Mouse (Mus musculus): Measurements from ENCODE around the gene Syde2.

Gene Syde2

GRCm38 (mm10) chr3:146053873-146054272 lies 66.2 kb downstream of the Syde2 start:
- DNase-seq (ENCODE audit: low spot score): no peak

GRCm38 (mm10) chr3:146057131-146057530 lies 69.5 kb downstream of the Syde2 start:
- DNase-seq (ENCODE audit: low spot score): no peak

GRCm38 (mm10) chr3:146058263-146058662 lies 70.6 kb downstream of the Syde2 start:
- DNase-seq (ENCODE audit: low spot score): peak; percentile 29

GRCm38 (mm10) chr3:146059356-146059926 lies 71.8 kb downstream of the Syde2 start:
- no peak for DNase-seq (ENCODE audit: low spot score)

GRCm38 (mm10) chr3:146063146-146063545 lies 75.5 kb downstream of the Syde2 start:
- DNase-seq (ENCODE audit: low spot score): peak; percentile 74

- DNase-seq (ENCODE audit: low spot score): no peak
Observed at GRCm38 (mm10) chr3:146069276-146069675, 81.6 kb downstream of the Syde2 start.
